Mouse (Mus musculus) embryonic fibroblast, embryonic 13.5 days (primary cell): ENCODE data around the gene Uck2.

ENCODE experiments used
- CTCF ChIP-seq: IDR thresholded peaks from 2 replicates; pipeline ENCODE4 v1.5.1; 2011; ENCODE audit warnings: mild to moderate bottlenecking, control low read depth, low read length, moderate library complexity, borderline replicate concordance; ENCODE audit not compliant: insufficient read depth
- POLR2A ChIP-seq: IDR thresholded peaks from 2 replicates; pipeline ENCODE4 v1.6.1; 2011; ENCODE audit warnings: low read depth, mild to moderate bottlenecking, control low read depth, low read length, moderate library complexity

GRCm38 (mm10) chr1:167230930-167231611 lies 54.0 kb downstream of the Uck2 start:
- 0 out of 2 replicates have a peak, but pooled peaks have one; percentile 23 for TF ChIP-seq CTCF
- no peak for TF ChIP-seq POLR2A
